Mouse (Mus musculus) regulatory T cell (primary cell): ENCODE data around the gene Lcn2.

ENCODE experiments used
- in situ Hi-C: fragments of 300-600 bp; cut with MboI, MseI; formaldehyde crosslinking; loops from one replicate; pipeline ENCODE4 v1.15.1; 2025; ENCODE audit warnings: high pct_unique_total_duplicates

Gene Lcn2

DNA sequence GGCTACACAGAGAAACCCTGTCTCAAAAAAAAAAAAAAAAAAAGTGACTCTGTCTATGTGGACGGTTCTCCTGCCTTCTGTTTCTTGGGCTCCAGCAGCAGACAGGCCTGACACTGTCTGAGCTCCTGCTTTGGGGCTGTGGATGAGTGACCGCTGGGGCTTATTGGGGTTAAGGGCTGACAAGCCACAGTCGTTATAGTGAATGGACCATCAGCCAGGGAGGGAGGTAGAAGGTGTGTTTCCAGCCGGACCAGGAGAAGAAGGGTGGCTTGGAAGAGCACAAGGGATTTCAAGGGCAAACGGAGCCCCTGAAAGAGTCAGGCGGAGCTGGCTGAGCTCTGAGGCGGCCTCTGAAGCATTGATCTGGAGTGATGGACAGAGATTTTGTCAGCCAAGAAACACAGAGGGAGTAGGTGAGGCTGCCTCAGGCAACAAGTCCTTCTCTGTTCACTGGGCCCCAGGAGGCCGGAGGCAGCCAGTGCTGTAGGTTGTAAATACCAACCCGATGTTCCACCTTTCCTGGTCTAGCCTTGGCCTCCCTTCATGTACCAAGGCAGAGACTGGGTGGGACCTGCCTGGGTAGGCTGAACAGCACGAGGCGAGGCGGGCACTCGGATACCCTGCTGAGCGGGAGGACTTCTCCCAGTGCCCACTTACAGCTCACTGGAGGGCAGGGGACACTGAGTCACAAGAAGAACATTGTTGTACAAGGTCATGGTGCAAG is 43.3 kb downstream of the Lcn2 start:
- in situ Hi-C loops, result no loop called here

DNA sequence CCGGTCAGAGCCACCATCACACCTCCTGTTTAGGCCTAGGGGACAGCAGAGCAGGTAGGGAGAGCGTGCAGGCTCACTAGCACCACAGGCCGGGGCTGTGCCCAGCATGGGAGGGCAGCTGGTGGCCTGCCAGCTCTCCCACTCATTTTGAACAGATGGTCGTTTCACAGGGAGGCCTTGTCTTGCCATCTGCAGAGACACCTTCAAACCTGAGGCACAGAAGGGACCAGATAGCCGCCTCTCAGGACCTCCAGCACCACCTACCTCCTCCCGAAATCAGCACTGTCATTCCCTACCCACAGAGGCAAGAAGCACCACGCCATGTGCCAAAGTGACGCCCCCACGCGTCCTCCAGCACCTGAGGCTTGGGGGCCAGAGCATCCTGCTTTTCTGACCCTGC is 44.0 kb downstream of the Lcn2 start:
- in situ Hi-C loops, result no loop called here

DNA sequence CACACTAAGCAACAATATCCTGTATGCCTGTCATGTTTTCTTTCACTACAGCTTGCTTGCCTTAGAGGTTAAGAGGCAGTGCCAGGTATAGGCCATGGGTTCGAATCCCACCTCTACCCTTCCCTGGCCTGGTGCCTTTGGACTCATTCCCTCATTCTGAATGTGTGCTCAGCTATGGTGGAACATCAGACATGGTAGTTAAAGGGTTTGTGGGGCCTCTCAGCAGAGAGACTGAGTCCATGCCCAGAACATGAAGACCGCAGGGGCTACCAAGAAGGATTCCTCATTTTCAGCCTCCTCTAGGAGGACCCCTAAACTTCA is 44.7 kb downstream of the Lcn2 start:
- in situ Hi-C loops, result no loop called here

DNA sequence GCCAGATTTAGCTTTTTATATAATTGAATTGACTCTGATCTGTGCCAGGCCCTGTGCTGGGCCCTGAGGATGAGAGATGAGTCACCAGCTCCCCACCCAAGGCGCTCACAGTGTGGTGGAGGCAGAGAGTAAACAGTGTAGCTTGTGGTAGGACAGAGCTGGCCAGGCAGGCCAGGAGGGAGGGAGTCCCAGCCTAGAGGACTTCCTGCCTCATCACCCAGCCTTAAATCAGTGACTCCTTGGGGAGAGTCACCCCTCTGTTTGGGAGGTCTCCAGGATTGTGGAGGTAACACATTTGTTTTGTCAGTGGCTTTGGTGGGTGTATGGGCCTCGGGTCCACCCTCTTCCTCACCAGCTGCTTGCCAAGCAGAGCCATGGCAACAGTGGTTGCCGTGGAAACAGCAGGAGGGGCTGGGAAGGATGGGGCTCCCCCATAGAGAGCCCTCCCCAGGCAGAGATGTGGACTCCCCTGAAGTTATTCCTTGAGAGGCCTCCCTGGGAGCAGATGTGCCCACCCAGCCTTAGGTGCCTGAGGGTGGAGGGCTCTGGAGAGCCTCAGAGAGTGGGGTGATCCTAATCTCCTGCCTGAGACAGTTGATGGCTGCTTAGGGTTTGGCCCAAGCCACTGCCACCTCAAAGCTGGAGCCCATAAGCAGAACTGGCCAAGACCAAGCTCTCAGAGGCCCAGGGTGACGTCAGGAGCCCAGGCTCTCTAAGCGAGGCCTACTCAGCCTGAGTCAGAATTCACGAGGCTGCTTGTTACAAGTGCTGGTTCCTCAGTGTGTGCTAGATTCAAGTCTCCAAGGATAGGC is 45.3 kb downstream of the Lcn2 start:
- in situ Hi-C loops, result no loop called here

DNA sequence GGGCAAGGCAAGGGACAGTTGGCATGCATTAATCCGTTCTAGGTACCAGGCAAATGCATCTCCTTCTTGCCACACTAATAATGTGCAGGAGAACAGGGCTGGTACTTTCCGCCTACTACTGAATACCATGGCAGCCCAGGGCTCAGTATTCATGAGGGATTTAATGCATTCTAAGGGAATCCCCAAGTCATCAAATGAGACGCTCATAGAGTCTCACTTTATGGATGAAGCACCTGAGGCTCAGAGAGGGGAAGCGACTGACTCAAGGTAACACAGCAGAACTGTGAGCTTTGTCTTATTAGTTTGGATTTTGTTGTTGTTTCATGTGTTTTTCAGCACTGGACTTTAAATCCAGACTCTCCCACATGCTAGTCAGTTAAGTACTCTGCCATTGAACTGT is 46.0 kb downstream of the Lcn2 start:
- in situ Hi-C loops, result no loop called here

DNA sequence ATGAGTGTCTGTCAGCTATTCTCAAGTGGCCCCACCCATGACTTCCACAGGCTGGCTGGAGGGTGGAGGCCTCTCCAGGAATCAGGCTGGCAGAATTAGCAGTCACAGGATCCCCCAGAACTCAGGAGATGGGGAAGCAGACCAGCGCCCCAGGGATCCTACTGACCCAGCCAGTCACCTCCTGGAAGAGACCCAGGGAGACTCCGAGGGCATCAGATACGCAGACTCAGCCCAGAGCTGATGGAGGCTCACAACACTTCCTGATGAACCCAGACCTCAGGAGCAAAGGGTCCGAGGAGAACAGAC is 46.5 kb downstream of the Lcn2 start:
- in situ Hi-C loops, result no loop called here

DNA sequence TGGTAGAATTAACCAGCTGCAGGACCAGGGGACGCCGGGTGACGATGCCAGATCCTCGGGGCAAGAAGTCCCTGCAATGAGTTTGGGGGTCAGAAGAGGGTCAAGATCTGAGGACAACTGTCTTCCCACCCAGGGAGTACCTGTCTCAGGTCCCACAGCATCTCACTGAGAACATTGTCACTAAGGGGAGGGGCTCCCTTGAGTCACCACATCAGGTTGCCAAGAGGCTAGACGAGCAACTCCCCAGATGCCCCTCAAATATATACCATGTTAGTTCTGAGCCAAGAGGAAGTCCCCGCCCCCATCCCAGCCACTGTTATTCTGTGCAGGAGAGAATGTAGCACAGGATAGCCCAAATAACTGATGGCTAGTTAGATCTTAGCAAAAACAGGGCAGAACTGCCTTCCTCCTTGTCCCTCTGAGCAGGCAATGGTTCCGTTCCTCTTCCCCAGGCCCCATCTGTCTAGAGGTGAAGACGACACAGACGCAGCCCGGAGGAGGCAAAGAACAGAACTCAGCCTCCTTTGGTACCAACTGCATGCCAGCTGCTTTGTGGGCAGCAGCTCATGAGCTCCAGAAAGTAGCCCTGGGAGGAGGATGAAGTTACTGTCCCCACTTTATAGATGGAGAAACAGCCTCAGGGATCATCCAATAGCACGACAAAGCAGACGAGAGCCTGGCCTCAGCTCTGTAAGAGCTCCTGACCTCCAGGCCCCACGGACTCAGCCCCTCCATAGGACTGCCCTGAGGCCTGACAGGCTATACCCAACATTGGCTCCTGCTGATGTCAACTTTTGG is 47.0 kb downstream of the Lcn2 start:
- in situ Hi-C loops, result no loop called here

DNA sequence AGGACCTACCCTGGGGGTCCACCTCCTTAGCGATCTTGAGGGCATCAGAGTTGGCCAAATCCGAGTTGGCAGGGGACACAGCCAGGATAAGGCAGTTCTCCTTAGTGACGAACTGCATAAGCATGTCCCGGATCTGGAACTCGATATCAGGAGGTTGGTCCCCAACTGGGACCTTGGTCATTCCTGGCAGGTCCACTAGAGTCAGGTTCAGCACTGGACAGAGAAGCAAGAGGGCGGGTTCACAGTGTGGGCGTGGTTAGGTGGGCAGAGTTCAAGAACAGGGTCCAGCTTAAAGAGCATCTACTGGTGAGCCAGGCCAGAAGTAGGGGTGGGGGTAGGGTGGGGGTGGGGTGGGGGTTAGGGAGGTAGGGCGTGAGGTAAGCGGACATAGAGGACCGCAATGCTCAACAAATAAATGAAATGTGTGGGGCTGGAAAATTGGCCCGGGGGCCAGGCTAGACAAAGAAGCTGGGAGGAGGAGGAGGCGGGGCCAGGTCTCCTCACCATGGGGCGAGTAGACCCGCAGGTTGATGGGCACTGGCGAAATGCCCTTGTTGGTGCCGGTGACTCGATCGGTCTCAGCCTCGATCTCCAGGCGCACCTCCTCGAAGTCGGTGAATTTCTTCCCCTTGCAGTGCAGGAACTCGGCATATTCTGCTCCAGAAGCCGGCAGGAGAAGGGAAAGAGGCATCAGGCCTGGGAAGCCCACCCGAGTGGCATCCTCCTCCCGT is 48.0 kb downstream of the Lcn2 start:
- in situ Hi-C loops, result no loop called here

DNA sequence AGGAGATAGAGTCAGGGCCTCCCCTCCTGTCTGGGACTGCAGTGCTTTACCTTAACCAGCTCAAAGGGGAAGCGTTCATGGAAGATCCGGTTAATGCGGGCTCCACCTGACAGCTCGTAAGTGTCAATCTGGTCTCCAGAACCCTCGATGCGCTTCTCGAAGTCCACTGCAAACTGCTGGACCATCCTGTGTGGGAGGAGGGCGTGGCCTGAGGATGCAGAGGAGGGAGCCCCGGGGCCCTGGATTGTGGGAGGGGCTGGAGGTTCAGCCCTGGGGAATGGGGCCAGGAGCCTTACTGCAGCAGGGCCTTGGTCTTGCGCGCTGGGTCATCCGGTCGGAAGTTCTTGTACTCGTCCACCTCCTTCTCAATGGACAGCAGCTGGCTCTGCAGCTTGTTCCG is 52.2 kb downstream of the Lcn2 start:
- in situ Hi-C loops, result no loop called here
